Mouse (Mus musculus) mesoderm, embryonic 11.5 days (tissue): Measurements from ENCODE around the gene Olfr1305.

Experiments used
- DNase-seq: peaks from one replicate; pipeline ENCODE4 v3.0.0-alpha.2; 2012; ENCODE audit warnings: low read depth, low spot score

The Olfr1305 gene

DNA sequence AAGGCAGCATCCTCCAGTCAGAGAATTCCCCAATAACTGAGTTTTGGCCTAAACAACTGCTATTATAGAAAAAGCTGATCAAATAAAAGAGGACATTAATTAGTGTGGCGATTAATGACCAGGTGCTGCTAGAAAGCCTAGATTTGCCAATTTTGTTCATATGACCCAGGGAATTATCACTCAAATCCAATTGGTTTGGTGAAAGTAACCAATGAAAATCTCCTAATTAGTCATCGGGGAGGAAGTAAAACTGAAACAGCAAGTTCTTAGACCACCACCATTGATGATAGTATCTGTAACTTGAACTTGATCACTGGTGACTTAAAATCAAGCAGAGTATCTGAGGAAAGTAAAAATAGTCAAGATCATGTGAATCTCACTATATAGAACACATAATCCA is at the start of gene Olfr1305:
Gene Olfr1305 (minus strand): TSS at position 101 of the 400 bp plus-strand sequence.
- DNase-seq: no peak

DNA sequence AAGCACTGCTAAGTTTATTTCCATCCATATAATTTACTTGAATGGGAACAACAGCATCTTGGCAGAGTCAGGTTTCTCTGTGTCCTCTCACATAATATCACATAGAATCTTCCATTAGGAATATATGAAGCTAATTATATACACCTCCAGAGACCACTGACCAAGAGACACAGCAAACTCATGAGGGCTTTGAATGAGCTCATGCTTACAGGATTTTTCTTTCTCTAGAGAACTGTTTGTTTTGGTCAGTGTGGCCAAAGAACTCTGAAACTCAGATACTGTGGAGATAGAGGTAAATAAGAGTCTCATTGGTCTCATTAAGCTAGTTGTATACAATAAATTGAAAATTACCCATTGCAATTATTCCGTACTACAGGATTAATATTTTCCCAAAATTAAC is 39.2 kb upstream of the Olfr1305 start, which contains the start of gene Olfr1306:
Gene Olfr1306 (minus strand): TSS at position 101 of the 400 bp plus-strand sequence.
- no peak for DNase-seq

DNA sequence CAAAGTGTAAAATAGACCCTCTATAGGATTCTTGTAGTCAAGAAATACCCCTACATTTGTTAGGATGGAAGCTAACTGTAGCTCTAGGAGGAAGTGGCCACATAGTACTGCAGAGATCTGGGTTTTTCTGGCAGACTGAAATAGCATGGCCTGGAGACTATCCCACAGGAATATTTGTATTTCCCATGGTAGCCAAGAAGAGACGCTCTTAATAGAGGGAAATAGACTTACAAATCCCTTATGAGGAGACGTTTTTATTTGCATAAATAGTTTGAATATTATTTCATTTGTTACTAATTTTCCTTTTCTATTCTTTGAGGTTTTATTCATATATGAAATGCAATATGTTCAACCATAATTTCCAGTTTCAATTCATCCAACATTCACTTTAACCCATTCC is 56.7 kb downstream of the Olfr1305 start, which contains the start of gene Olfr1303:
Gene Olfr1303 (minus strand): TSS at position 101 of the 400 bp plus-strand sequence.
- no peak for DNase-seq
